Mouse (Mus musculus) layer of hippocampus, adult 2 months (tissue): ENCODE measurements at regions not wholly inside any gene's neighbourhood (a gene's known extent, or its start where the extent isn't known, plus 50 kb on each side); places are given as distances from the start of the nearest gene placed in this dataset.

Experiments
- DNase-seq, 2 experiments: peaks; one replicate each; pipeline ENCODE4 v3.0.0; 2022; ENCODE audit warnings: low spot score in 2 of 2
- H3K27ac ChIP-seq: fragments of 200-600 bp; 2 replicates; pipeline ENCODE4 v1.8.1; 2022
- H3K4me3 ChIP-seq: fragments of 200-600 bp; 2 replicates; pipeline ENCODE4 v1.8.1; 2022; ENCODE audit warnings: mild to moderate bottlenecking
- CTCF ChIP-seq: fragments of 200-600 bp; conservative IDR thresholded peaks from 2 replicates; pipeline ENCODE4 v1.8.1; 2022; ENCODE audit warnings: antibody characterized with exemption, mild to moderate bottlenecking, moderate library complexity

DNA sequence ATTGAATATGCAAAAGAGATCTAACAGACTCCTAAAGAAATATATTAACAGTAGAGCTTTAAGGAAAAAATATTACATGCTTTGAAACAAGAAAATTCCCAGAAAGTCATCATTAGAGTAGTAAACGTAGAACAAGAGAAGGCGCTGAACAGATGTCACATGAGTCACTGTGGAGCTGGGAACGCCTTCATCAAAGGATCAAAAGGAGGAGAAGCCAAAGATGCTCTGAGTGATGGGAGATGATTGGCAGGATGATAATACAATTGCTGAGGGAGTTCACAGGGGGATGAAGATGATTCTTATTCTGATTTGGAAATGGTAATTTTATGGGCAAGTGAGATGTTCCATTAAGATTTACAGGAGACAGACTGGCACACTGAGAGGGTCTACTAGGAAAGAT lies 417.1 kb upstream of the Syt1 start:
- Histone ChIP-seq H3K27ac (no peak overlapping the region), H3K4me3 (no peak overlapping the region)
- TF ChIP-seq CTCF: no peak
- no peak for DNase-seq

DNA sequence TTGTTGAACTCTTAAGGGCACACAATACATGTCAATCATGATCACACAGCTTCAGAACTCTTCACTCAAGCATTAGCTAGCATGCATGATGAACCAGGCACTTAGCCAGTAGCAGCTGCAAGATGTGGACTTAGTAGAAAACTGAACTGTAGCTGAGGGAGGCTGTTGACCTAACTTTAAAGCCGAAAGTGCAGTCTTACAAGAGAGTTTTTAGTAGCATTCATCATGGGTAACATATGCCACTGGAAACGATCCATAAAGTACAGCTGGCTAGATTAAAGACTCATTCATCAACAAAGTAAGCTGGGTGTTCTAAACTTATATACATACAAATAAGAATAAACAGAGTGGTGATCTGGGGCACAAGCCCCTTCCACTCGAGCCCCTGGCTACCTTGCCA lies 396.2 kb upstream of the Syt1 start:
- Histone ChIP-seq H3K4me3 (no peak overlapping the region), H3K27ac (no peak overlapping the region)
- DNase-seq: no peak
- no peak for TF ChIP-seq CTCF

DNA sequence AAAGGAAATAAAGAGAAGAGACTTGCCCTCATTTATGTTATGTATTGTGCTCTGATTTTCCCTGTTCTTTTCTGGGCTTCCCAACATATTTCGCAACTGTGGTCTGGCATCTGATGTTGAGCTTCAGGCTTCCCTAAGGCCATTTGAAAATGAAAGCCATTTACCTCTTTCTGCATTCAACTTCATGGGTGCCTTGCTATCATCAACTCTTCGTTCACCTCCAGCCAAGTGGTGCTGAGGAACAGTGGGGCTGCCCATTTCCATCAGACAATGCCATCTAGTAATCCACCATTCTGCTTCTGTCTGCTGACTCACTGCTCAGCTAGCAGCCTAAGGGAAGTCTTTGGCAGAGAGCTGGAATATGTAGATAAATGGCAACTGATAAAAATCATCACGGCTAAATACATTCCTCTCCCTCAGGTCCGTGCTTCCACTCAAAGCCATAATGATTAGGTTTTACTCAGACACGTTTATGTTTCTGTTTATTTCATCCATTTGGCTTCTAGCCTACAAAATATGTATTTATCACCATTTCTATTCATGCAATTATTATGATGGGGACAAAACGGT lies 394.4 kb upstream of the Syt1 start:
- no peak for DNase-seq
- Histone ChIP-seq H3K27ac (no peak overlapping the region), H3K4me3 (no peak overlapping the region)
- TF ChIP-seq CTCF: no peak

DNA sequence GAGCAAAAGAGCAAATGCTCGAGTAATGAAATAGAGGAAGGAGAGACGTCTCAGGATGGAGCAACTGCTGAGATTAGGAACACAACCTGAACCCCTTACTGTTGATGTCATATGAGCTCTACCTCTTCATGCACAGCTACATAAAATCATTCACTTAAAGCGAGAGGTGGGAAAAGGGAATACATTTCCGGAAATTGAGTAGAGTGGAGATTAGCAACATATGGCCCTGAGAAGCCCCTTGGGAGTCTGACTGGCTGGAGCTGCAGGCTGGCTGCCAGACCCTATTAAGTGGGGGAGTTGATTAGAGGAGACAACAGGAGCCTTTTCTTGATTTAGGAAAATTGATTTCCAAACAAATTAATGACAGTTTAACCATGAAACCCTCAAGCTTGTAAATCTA lies 373.0 kb upstream of the Syt1 start:
- H3K4me3 ChIP-seq: no peak overlapping the region
- H3K27ac ChIP-seq: no peak overlapping the region
- DNase-seq: no peak
- TF ChIP-seq CTCF: no peak

DNA sequence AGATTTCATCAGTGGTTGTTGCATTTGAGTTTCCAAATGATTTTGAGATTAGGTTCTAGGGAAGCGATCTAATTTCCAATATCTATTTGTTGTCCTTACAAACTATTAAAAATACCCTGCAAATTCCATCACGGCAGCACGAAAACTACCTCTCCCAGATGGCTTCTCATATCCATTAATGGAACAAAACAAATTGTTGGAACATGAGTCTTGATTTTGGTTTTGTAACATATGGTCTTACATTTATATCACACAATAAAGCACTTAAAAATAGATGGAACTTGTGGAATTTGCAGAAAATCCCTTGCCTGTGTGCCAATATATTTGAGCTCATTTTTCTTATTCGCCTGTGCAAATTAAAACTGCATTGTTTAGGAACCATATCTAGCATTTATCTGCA lies 368.1 kb upstream of the Syt1 start:
- DNase-seq: peak; percentile 10 to 35
- no peak overlapping the region for H3K4me3 ChIP-seq
- no peak overlapping the region for H3K27ac ChIP-seq
- TF ChIP-seq CTCF: no peak

DNA sequence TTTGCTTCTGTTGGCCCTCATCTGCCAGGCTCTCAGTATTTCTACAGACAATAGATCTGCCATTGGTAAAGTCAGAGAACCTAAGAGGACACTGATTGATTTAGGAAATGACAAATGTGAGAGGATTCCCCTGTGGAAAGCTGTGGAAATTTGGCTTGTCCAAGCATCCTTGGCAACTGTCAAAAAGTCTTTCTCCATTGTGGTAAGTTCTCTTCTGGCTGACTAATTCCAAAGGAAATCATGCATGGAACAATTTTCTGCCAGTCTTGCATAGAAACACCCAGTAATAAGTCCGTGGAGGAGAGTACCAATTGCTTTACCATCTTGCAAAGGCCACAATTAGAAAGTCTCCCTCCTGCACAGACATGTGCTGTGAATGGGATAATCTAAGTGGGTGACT lies 349.4 kb upstream of the Syt1 start:
- no peak overlapping the region for H3K27ac ChIP-seq
- DNase-seq: no peak
- H3K4me3 ChIP-seq: no peak overlapping the region
- no peak for TF ChIP-seq CTCF

DNA sequence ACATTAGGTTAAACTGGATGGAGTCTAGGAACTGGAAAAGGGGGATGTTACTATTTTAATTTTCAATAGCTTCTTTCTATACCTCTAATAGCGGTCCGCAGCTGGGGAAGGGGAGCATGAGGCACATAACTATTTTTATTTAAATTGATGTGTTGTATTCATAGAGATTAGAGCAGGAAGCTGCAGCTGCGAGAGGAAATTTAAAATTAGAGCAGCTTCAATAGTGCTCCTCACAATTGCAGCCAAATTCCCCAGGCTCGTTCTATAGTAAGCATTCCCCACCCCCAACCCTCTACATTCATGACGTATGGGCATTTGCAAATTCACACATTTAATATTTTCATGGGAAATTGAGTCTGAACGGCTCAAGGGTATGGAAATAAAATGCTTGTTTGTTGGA lies 348.0 kb upstream of the Syt1 start:
- no peak overlapping the region for H3K27ac ChIP-seq
- no peak for TF ChIP-seq CTCF
- H3K4me3 ChIP-seq: no peak overlapping the region
- no peak for DNase-seq

DNA sequence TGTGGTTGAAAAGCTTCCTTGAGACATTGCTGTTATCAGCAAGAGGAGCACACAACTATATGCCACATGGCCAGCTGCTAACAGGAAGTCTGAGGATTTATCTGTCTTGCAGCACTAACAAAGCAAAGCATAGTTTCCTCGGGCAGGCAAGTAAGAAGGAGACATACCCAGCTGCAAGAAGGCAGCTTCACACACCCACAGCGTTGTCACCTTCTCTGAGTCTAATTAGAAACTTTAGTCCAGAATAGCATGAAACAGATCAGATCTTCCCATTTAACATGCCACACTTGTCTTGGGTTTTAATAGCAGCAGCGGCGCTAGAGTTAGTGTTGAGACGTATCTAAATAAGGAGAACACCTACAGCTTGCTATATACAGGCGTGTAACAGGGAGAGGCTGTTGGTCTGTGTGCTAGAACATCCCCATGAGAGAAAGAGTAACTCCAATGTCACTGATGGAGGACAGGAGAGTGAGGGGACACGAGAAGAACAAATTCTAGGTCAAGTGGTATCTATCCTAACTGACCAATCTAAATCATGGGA lies 322.1 kb upstream of the Syt1 start:
- TF ChIP-seq CTCF: no peak
- Histone ChIP-seq H3K4me3 (no peak overlapping the region), H3K27ac (no peak overlapping the region)
- no peak for DNase-seq

DNA sequence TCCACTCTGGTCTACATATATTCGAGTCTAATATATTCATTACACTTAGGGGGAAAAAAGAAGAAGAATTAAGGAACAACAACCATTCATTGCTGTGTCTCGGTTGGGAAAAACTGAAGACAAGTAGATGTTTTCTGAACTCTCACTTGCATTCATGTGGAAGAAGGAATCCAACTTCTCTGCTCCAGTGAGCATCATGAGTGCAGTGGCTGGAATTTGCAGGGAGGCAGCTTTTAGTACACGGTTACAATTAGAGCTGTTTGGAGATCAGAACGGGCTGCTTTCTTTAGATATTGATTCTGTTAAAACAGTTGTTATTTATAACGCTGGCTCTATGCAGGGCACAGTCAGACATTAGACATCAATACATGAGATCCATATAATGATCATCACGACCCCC lies 298.5 kb upstream of the Syt1 start:
- TF ChIP-seq CTCF: no peak
- Histone ChIP-seq H3K27ac (no peak overlapping the region), H3K4me3 (no peak overlapping the region)
- DNase-seq: no peak

DNA sequence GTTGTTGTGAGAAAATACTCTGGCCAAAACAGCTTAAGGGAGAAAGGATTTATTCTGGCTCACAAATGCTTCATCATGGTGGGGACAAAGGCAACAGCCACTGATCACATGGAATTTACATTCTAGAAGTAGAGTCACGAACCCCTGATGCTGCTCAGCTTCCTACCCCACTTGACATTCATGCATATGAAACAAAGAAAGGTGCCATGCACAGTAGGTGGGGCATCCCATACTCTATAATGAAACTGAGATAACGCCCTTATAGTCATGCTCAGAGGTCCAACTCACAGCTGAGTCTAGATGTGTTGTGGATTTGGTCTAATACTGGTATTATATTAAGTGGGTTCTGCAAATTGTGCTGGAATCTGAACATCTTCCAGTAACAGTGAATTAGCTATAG lies 289.4 kb upstream of the Syt1 start:
- no peak for TF ChIP-seq CTCF
- no peak for DNase-seq
- H3K4me3 ChIP-seq: no peak overlapping the region
- H3K27ac ChIP-seq: no peak overlapping the region

DNA sequence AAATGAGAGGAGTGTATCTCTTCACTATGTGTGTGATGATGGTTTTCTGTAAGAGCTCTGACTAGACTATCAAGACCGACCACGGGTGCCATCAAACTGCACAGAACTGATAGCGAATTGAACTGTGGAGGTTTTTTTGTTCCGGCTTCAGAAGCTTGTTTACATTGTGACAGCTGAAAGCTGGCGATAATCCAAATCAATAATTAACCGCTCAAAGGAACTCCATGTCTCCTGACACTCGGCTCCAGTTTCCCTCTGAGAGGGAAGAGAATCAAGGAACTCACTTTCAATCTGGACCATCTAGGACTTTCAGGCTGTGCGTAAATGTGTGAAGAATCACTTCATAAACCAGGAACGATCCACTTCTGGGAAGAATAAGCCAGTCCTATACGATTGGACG lies 289.0 kb upstream of the Syt1 start:
- no peak for TF ChIP-seq CTCF
- H3K27ac ChIP-seq: no peak overlapping the region
- DNase-seq: no peak
- H3K4me3 ChIP-seq: no peak overlapping the region

DNA sequence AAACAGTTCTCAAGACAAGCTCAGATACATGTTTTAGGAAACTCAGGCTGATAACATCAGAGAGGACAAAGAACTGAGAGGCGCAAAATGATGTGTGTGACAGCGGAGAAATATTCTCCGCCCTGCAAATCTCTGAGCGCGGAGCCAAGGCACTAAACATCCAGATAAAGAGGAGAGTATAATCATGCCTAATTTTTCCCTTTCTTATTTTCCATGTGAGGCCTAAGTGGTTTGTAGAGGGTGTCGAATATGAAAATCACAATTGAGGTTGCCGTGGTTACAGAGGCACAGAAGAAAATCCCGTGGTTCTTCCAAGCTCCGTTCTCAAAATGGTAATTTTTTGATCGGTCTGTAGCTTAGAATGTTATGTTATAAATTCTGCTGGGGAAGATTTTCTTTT lies 272.6 kb upstream of the Syt1 start:
- no peak overlapping the region for H3K4me3 ChIP-seq
- peak overlapping the region; percentile 63; the same call in 1 of the 2 replicates for H3K27ac ChIP-seq
- no peak for TF ChIP-seq CTCF
- DNase-seq: peak in 1 of 2 experiments; percentile 31

DNA sequence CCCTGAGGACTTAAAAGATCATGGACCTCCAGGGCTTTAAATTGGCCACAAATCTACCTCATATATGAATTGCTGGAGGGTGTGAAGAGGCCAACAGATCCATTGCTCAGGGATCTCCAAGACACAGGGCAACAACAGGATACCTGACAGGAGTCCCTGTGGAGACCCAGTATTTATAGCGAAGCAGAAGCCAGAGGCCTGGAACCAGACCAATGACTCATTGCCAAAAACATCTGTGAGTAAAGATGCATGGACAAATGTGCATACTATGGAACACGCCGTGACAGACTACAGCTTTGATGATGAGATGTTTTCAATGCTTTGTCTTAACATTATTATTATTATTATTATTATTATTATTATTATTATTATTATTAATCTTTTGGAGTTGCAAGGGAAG lies 239.0 kb upstream of the Syt1 start:
- no peak for TF ChIP-seq CTCF
- no peak for DNase-seq
- H3K4me3 ChIP-seq: no peak overlapping the region
- H3K27ac ChIP-seq: no peak overlapping the region

DNA sequence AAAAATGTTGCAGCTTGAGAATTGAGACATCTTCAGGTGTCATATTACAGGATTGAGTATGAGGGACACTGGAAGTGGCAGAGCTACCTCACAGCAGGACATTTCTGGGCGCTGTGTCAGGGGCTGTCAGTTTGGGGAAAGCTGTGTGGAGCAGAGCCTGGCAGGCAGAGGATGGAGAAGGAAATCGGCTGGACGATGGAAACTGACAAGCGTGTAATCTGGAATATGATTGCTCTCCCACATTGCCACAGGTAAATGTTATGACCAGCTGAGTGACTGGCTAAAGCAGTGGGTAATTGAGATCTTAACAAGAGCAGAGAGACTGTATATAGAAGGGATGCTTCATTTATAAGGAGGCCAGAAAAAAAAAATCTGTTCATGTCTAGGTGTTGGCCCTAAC lies 235.5 kb upstream of the Syt1 start:
- H3K4me3 ChIP-seq: no peak overlapping the region
- no peak for DNase-seq
- no peak for TF ChIP-seq CTCF
- H3K27ac ChIP-seq: no peak overlapping the region

DNA sequence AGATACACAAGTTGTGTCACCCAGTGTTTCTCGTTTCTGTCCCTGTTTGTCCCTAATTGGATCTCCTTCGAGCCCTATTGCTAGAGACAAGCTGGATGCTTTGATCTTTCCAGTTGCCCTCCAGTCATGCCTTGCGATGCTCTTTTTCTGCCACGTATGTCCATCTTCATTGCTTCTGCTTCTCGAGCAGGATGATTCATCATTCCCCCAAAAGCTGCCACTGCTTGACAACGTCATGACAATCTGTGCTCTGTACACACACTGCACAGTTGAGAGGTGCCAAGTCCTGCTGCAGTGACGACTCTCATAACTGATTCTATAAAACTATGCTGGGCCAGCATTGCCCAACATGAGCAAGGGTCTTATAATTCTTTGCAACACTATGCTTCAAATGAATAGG lies 226.2 kb upstream of the Syt1 start:
- H3K27ac ChIP-seq: no peak overlapping the region
- TF ChIP-seq CTCF: no peak
- H3K4me3 ChIP-seq: no peak overlapping the region
- peak; percentile 11 for DNase-seq
